Comparison of ENCODE assay signal across 31 mouse cellular contexts in genomic region chr7:130628601-130629000, GRCm38 (mm10). TPM values are rescaled to one million over a fixed set of nuclear protein-coding genes. Genes with fewer than 3 reads are reported as not detected.
DNase-seq lines count a peak whose midpoint lies in the region; ATAC-seq and TF ChIP-seq lines count a peak whose summit lies in the region.
"Had no signal": no experiment of that assay in that cellular context is flagged by ENCODE, and none has a peak within 500 bp of the region (broad histone marks: within the 10 kb centered on the region; RNA-seq: fewer than 3 reads in every experiment).

No protein-coding gene starts in this region.

- H3K4me1 ChIP-seq in heart, embryonic 10.5 days, result peaks cover 34% of the 10 kb centered on the region
- H3K4me1 ChIP-seq in heart, embryonic 15.5 days (replicated peaks), result peaks cover 44% of the 10 kb centered on the region
- peaks cover 17% of the 10 kb centered on the region for H3K4me1 ChIP-seq in heart, adult 2 months (ENCODE audit: control insufficient read depth, insufficient read depth, low read length)
- peaks cover 7% of the 10 kb centered on the region for H3K4me1 ChIP-seq in embryonic fibroblast, embryonic 13.5 days (ENCODE audit: control insufficient read depth, insufficient read depth, low read length)

- intact Hi-C loops in heart, postnatal 14 days (cut with DNase I), result no loop called here
- intact Hi-C loops in heart, adult 2 months (cut with DNase I), result no loop called here

- H3K27ac ChIP-seq in heart, embryonic 10.5 days, result peak overlapping the region; percentile 59
- peak overlapping the region; percentile 71 for H3K27ac ChIP-seq in heart, embryonic 15.5 days
- H3K27ac ChIP-seq in heart, adult 2 months, result no peak overlapping the region
- H3K27ac ChIP-seq in embryonic fibroblast, embryonic 13.5 days (ENCODE audit: insufficient read depth, low read length), result peak overlapping the region; percentile 50
- H3K27ac ChIP-seq: embryonic facial prominence, embryonic 12.5 days; forebrain, embryonic 12.5 days; hindbrain, embryonic 12.5 days; limb, embryonic 10.5 days; limb, embryonic 15.5 days; liver, embryonic 13.5 days; midbrain, embryonic 12.5 days had no signal

- H3K79me2 ChIP-seq in heart, adult 2 months (replicated peaks; ENCODE audit: control insufficient read depth, insufficient read depth, low read length), result no peaks in the 10 kb centered on the region

- no peaks in the 10 kb centered on the region for H3K9me3 ChIP-seq in heart, embryonic 10.5 days
- H3K9me3 ChIP-seq in heart, embryonic 15.5 days (replicated peaks), result no peaks in the 10 kb centered on the region
- H3K9me3 ChIP-seq: embryonic facial prominence, embryonic 12.5 days; forebrain, embryonic 12.5 days; hindbrain, embryonic 12.5 days; limb, embryonic 10.5 days; limb, embryonic 15.5 days; liver, embryonic 13.5 days; megakaryocyte, embryonic 14.5 days; midbrain, embryonic 12.5 days had no signal

- H3K9ac ChIP-seq in heart, embryonic 15.5 days, result no peak overlapping the region
- no peak overlapping the region for H3K9ac ChIP-seq in heart, adult 2 months (ENCODE audit: low read depth, low read length)
- H3K9ac ChIP-seq: embryonic facial prominence, embryonic 12.5 days; forebrain, embryonic 12.5 days; forebrain, postnatal 0 days; hindbrain, embryonic 12.5 days; limb, embryonic 15.5 days; liver, embryonic 13.5 days; midbrain, embryonic 12.5 days had no signal

- 33% methylated on average over 1 of the region's 1 CpGs for WGBS in heart, embryonic 10.5 days
- WGBS in heart, embryonic 15.5 days, result 10% methylated on average over 1 of the region's 1 CpGs
- WGBS in heart, adult 2 months, result 12% methylated on average over 1 of the region's 1 CpGs

- H3K4me2 ChIP-seq in heart, embryonic 15.5 days, result no peak overlapping the region
- H3K4me2 ChIP-seq: embryonic facial prominence, embryonic 12.5 days; forebrain, embryonic 12.5 days; hindbrain, embryonic 12.5 days; limb, embryonic 15.5 days; liver, embryonic 13.5 days; midbrain, embryonic 12.5 days had no signal

- DNase-seq in heart, embryonic 10.5 days (ENCODE audit: low spot score), result no peak
- no peak for DNase-seq in heart, postnatal 14 days
- DNase-seq in heart, adult 2 months, result no peak
- no peak for DNase-seq in neural tube, embryonic 10.5 days (ENCODE audit: extremely low spot score, low spot score)
- DNase-seq: adrenal gland, adult 8-10 months; B cell, adult 2 months; cerebellum, adult 11 months; cerebellum, adult 9-10 months; cerebellum, postnatal 36 days; forebrain, postnatal 0 days; gastrocnemius, postnatal 14 days; kidney, adult 9 months; kidney, postnatal 10 days; layer of hippocampus, postnatal 36 days; liver, embryonic 13.5 days; lung, adult 18-20 months; lung, postnatal 4 days; thymus, postnatal 4 days had no signal

- no peaks in the 10 kb centered on the region for H3K36me3 ChIP-seq in heart, embryonic 10.5 days
- no peaks in the 10 kb centered on the region for H3K36me3 ChIP-seq in heart, embryonic 15.5 days
- peaks cover 5% of the 10 kb centered on the region; the same call in 1 of the 2 replicates for H3K36me3 ChIP-seq in heart, adult 2 months (ENCODE audit: control insufficient read depth, insufficient read depth, low read length)
- H3K36me3 ChIP-seq: embryonic facial prominence, embryonic 12.5 days; forebrain, embryonic 12.5 days; hindbrain, embryonic 12.5 days; limb, embryonic 10.5 days; limb, embryonic 15.5 days; liver, embryonic 13.5 days; midbrain, embryonic 12.5 days had no signal

- no peak for TF ChIP-seq EP300 in heart, adult 2 months (IDR thresholded peaks at IDR 0.05; ENCODE audit: insufficient read depth, low read depth, low read length)

- no peak overlapping the region for H3K4me3 ChIP-seq in heart, embryonic 10.5 days
- no peak overlapping the region for H3K4me3 ChIP-seq in heart, embryonic 15.5 days
- no peak overlapping the region for H3K4me3 ChIP-seq in heart, adult 2 months
- no peak overlapping the region for H3K4me3 ChIP-seq in embryonic fibroblast, embryonic 13.5 days (ENCODE audit: insufficient read depth, low read length)
- H3K4me3 ChIP-seq: embryonic facial prominence, embryonic 12.5 days; erythroblast, embryonic 14.5 days; forebrain, embryonic 12.5 days; hindbrain, embryonic 12.5 days; limb, embryonic 10.5 days; limb, embryonic 15.5 days; liver, embryonic 13.5 days; megakaryocyte, embryonic 14.5 days; midbrain, embryonic 12.5 days had no signal

- no peak for ATAC-seq in heart, embryonic 15.5 days (replicated peaks; ENCODE audit: insufficient number of reproducible peaks, insufficient read depth, low FRiP score, low read depth)
- ATAC-seq in cerebellum, adult (ENCODE audit: insufficient number of reproducible peaks, low FRiP score, low TSS enrichment), result no peak
- ATAC-seq: forebrain, postnatal 0 days; intestine, embryonic 16.5 days; lung, postnatal 0 days had no signal

- no peak for TF ChIP-seq CTCF in heart, adult 2 months (IDR thresholded peaks at IDR 0.05)
- TF ChIP-seq CTCF in embryonic fibroblast, embryonic 13.5 days (IDR thresholded peaks at IDR 0.05; ENCODE audit: borderline replicate concordance, insufficient read depth, low read length), result no peak

- H3K27me3 ChIP-seq in heart, embryonic 10.5 days (ENCODE audit: insufficient read depth, poor library complexity, severe bottlenecking), result peaks cover 26% of the 10 kb centered on the region
- H3K27me3 ChIP-seq in heart, embryonic 15.5 days, result peaks cover 5% of the 10 kb centered on the region; the same call in 1 of the 2 replicates
- H3K27me3 ChIP-seq in heart, adult 2 months (ENCODE audit: control insufficient read depth, insufficient read depth, low read length), result no peaks in the 10 kb centered on the region
- H3K27me3 ChIP-seq: embryonic facial prominence, embryonic 12.5 days; hindbrain, embryonic 12.5 days; limb, embryonic 15.5 days had no signal

- no peak for TF ChIP-seq POLR2A in heart, adult 2 months (IDR thresholded peaks at IDR 0.05; ENCODE audit: insufficient read depth, low read depth, low read length)
- no peak for TF ChIP-seq POLR2A in embryonic fibroblast, embryonic 13.5 days (IDR thresholded peaks at IDR 0.05; ENCODE audit: low read depth, low read length)

RNA-seq across cellular contexts. Expression of gene Tacc2, which starts 51.4 kb away (rescaled TPM):
- polyA plus RNA-seq in heart, embryonic 10.5 days (2016; fragmentation: Nextera tagmentation; extraction: Ambion mirVana), result 44.8 and 50.8 TPM in 2 replicates
- total RNA-seq in heart, postnatal 14 days (2021), result 100 to 1,000 TPM; 316 to 336 TPM
- polyA plus RNA-seq in heart, embryonic 15.5 days (2015; fragmentation: Nextera tagmentation; extraction: Ambion mirVana), result 43.2 and 46.8 TPM in 2 replicates
- total RNA-seq in heart, adult 2 months (2021), result 100 to 1,000 TPM; 339 to 480 TPM
- polyA plus RNA-seq in heart, adult 2 months (2012; rRNA removed), result 117 and 163 TPM in 2 replicates
- polyA plus RNA-seq in embryonic fibroblast, embryonic 13.5 days (2011; ENCODE audit: insufficient read length, low read depth, missing spikeins), result 43.4 and 53.0 TPM in 2 replicates

RNA-seq across cellular contexts. Expression of gene Nsmce4a, which starts 55.7 kb away (rescaled TPM):
- polyA plus RNA-seq in heart, embryonic 10.5 days (2016; fragmentation: Nextera tagmentation; extraction: Ambion mirVana), result 131 and 152 TPM in 2 replicates
- total RNA-seq in heart, postnatal 14 days (2021), result 10 to 100 TPM; 44.3 to 44.4 TPM
- polyA plus RNA-seq in heart, embryonic 15.5 days (2015; fragmentation: Nextera tagmentation; extraction: Ambion mirVana), result 115 and 118 TPM in 2 replicates
- total RNA-seq in heart, adult 2 months (2021), result 10 to 100 TPM; 38.6 to 46.0 TPM
- polyA plus RNA-seq in heart, adult 2 months (2012; rRNA removed), result 20.0 and 32.3 TPM in 2 replicates
- 55.1 and 67.9 TPM in 2 replicates for polyA plus RNA-seq in embryonic fibroblast, embryonic 13.5 days (2011; ENCODE audit: insufficient read length, low read depth, missing spikeins)
